Mouse (Mus musculus): ENCODE results near the gene Pcif1. TPM values are rescaled to one million over a fixed set of nuclear protein-coding genes. Genes with fewer than 3 reads are reported as not detected.
A peak's percentile ranks its signal among the peaks of the same experiment; 100 is the strongest.

Gene Pcif1
- total RNA-seq, 2 experiments from 2014 or later: 34.1 to 34.5 TPM

GRCm38 (mm10) chr2:164891056-164891834 lies 12.1 kb downstream of the Pcif1 start:
- intact Hi-C loops (cut with DNase I): no loop called here
- no peak for DNase-seq

GRCm38 (mm10) chr2:164891908-164892695 lies 13.0 kb downstream of the Pcif1 start:
- DNase-seq: no peak
- intact Hi-C loops (cut with DNase I): no loop called here

- intact Hi-C loops (cut with DNase I): no loop called here
These were observed 13.7 kb downstream of the Pcif1 start for GRCm38 (mm10) chr2:164892696-164893216.

GRCm38 (mm10) chr2:164894048-164894447 lies 14.9 kb downstream of the Pcif1 start:
- no peak for DNase-seq
- intact Hi-C loops (cut with DNase I): no loop called here

More at GRCm38 (mm10) chr2:164892696-164893216, 13.7 kb downstream of the Pcif1 start:
- DNase-seq: no peak

- DNase-seq: no peak
- intact Hi-C loops (cut with DNase I): loop anchor here (5.0 kb wide), 1 partner anchor 62 kb away; the partner anchor contains the start of genes Ctsa and Neurl2
These were observed 15.5 kb downstream of the Pcif1 start for GRCm38 (mm10) chr2:164894644-164895043.

- intact Hi-C loops (cut with DNase I): loop anchor here (5.0 kb wide), 1 partner anchor 64 kb away; the partner anchor contains the start of genes Ctsa and Neurl2
These were observed 16.8 kb downstream of the Pcif1 start for GRCm38 (mm10) chr2:164895885-164896284.

GRCm38 (mm10) chr2:164898008-164898407 lies 18.9 kb downstream of the Pcif1 start:
- intact Hi-C loops (cut with DNase I): loop anchor here (5.0 kb wide), 1 partner anchor 66 kb away; the partner anchor contains the start of genes Ctsa and Neurl2
- DNase-seq: no peak

More at GRCm38 (mm10) chr2:164895885-164896284, 16.8 kb downstream of the Pcif1 start:
- no peak for DNase-seq

GRCm38 (mm10) chr2:164899034-164899433 lies 19.9 kb downstream of the Pcif1 start:
- intact Hi-C loops (cut with DNase I): loop anchor here (5.0 kb wide), 1 partner anchor 67 kb away; the partner anchor contains the start of genes Ctsa and Neurl2
- no peak for DNase-seq

GRCm38 (mm10) chr2:164899723-164900459 lies 20.8 kb downstream of the Pcif1 start:
- intact Hi-C loops (cut with DNase I): loop anchor here (5.0 kb wide), 1 partner anchor 68 kb away; the partner anchor contains the start of genes Ctsa and Neurl2
- DNase-seq: no peak

GRCm38 (mm10) chr2:164901380-164901779 lies 22.3 kb downstream of the Pcif1 start:
- no peak for DNase-seq
- intact Hi-C loops (cut with DNase I): no loop called here

GRCm38 (mm10) chr2:164903496-164903895 lies 24.4 kb downstream of the Pcif1 start:
- intact Hi-C loops (cut with DNase I): no loop called here
- no peak for DNase-seq

- DNase-seq: no peak
- intact Hi-C loops (cut with DNase I): no loop called here
These were observed 27.0 kb downstream of the Pcif1 start for GRCm38 (mm10) chr2:164906071-164906470.

GRCm38 (mm10) chr2:164907511-164907910 lies 28.4 kb downstream of the Pcif1 start:
- intact Hi-C loops (cut with DNase I): no loop called here
- DNase-seq: no peak

- no peak for DNase-seq
- intact Hi-C loops (cut with DNase I): no loop called here
These were observed 28.9 kb downstream of the Pcif1 start for GRCm38 (mm10) chr2:164908011-164908410.

GRCm38 (mm10) chr2:164909100-164909499 lies 30.0 kb downstream of the Pcif1 start:
- intact Hi-C loops (cut with DNase I): no loop called here
- no peak for DNase-seq

- intact Hi-C loops (cut with DNase I): no loop called here
- DNase-seq: peak in 1 of 2 experiments; percentile 32
These were observed 30.4 kb downstream of the Pcif1 start for GRCm38 (mm10) chr2:164909542-164909941.

GRCm38 (mm10) chr2:164910360-164911061 lies 31.4 kb downstream of the Pcif1 start:
- no peak for DNase-seq
- intact Hi-C loops (cut with DNase I): loop anchor here (1.0 to 5.0 kb wide), 3 partner anchors 31 to 122 kb away; partner anchors contain the start of genes Ctsa, Ncoa5, Neurl2 and Pcif1

GRCm38 (mm10) chr2:164911086-164912048 lies 32.3 kb downstream of the Pcif1 start, which contains the start of gene Zfp335:
Gene Zfp335, minus strand, starts transcription at chr2:164911757.
- intact Hi-C loops (cut with DNase I): loop anchor here (1.0 to 5.0 kb wide), 3 partner anchors 32 to 121 kb away; partner anchors contain the start of genes Ctsa, Ncoa5, Neurl2 and Pcif1
- peak; percentile 89 to 99 for DNase-seq
